ENCODE assay signal across 11 mouse cellular contexts in the genomic region with DNA sequence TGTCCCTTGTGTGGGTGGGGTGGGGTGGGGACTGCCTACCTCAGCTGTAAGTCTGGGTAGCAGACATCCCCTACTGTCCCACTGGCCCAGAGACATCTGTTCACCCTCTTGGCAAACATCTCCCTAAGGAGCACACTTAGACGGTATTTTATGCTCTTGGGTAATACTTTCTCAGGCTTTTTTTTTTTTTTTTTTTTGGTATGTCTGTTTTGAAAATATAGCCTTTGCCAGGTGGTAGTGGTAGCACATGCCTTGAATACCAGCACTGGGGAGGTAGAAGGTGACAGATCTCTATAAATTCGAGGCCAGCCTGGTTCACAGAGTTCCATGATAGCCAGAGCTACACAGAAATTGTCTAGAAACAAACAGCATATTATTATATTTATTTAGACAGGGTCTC. TPM values are rescaled to one million over a fixed set of nuclear protein-coding genes. Genes with fewer than 3 reads are reported as not detected.
DNase-seq lines count a peak whose midpoint lies in the region; ATAC-seq lines count a peak whose summit lies in the region.
"Had no signal": no experiment of that assay in that cellular context is flagged by ENCODE, and none has a peak within 500 bp of the region (broad histone marks: within the 10 kb centered on the region; RNA-seq: fewer than 3 reads in every experiment).

No protein-coding gene starts in this region.

- ATAC-seq in embryonic facial prominence, embryonic 12.5 days (ENCODE audit: insufficient number of reproducible peaks, insufficient read depth, low FRiP score, low TSS enrichment): no peak
- no peak for ATAC-seq in kidney, embryonic 15.5 days (replicated peaks; ENCODE audit: low FRiP score)
- ATAC-seq in intestine, embryonic 14.5 days (replicated peaks; ENCODE audit: low FRiP score, low TSS enrichment, low read depth): no peak

- intact Hi-C loops in left cerebral cortex, postnatal 14 days (cut with DNase I): no loop called here

- no peak overlapping the region for H3K4me3 ChIP-seq in embryonic facial prominence, embryonic 12.5 days
- no peak overlapping the region for H3K4me3 ChIP-seq in embryonic facial prominence, embryonic 10.5 days
- H3K4me3 ChIP-seq in kidney, embryonic 15.5 days (replicated peaks): no peak overlapping the region
- H3K4me3 ChIP-seq in intestine, embryonic 14.5 days (ENCODE audit: low read depth, low read length): no peak overlapping the region

- 41% methylated on average over 2 of the region's 2 CpGs for WGBS in embryonic facial prominence, embryonic 12.5 days
- 66% methylated on average over 2 of the region's 2 CpGs for WGBS in embryonic facial prominence, embryonic 10.5 days
- 56% methylated on average over 2 of the region's 2 CpGs for WGBS in kidney, embryonic 15.5 days
- 58% methylated on average over 2 of the region's 2 CpGs for WGBS in intestine, embryonic 14.5 days

- peaks cover 38% of the 10 kb centered on the region for H3K36me3 ChIP-seq in embryonic facial prominence, embryonic 12.5 days
- peaks cover 51% of the 10 kb centered on the region for H3K36me3 ChIP-seq in embryonic facial prominence, embryonic 10.5 days (replicated peaks)
- H3K36me3 ChIP-seq in kidney, embryonic 15.5 days: peaks cover 48% of the 10 kb centered on the region
- peaks cover 36% of the 10 kb centered on the region for H3K36me3 ChIP-seq in intestine, embryonic 14.5 days (ENCODE audit: control insufficient read depth, insufficient read depth, low read length)

- no peak for DNase-seq in embryonic facial prominence, embryonic 10.5 days (ENCODE audit: low spot score)
- no peak for DNase-seq in kidney, adult 8-10 months
- DNase-seq in 3T3-L1 (ENCODE audit: low read depth, low spot score): peak; percentile 27
- DNase-seq in intestine, embryonic 14.5 days (ENCODE audit: low spot score): no peak
- DNase-seq in embryo, embryonic 10 days (ENCODE audit: low spot score): no peak
- DNase-seq in left cerebral cortex, postnatal 14 days (ENCODE audit: low spot score in 2 of 2): no peak
- DNase-seq: cerebellum, postnatal 36 days; heart, postnatal 36 days; thymus, adult 18-20 months had no signal

- H3K27ac ChIP-seq in embryonic facial prominence, embryonic 12.5 days: 0 out of 2 replicates have a peak overlapping the region, but pooled peaks have one; percentile 23
- no peak overlapping the region for H3K27ac ChIP-seq in embryonic facial prominence, embryonic 10.5 days (replicated peaks)
- H3K27ac ChIP-seq in kidney, embryonic 15.5 days: peak overlapping the region; percentile 81
- H3K27ac ChIP-seq in intestine, embryonic 14.5 days (ENCODE audit: low read depth): peak overlapping the region; percentile 83

- no peaks in the 10 kb centered on the region for H3K27me3 ChIP-seq in embryonic facial prominence, embryonic 12.5 days
- H3K27me3 ChIP-seq in embryonic facial prominence, embryonic 10.5 days (replicated peaks; ENCODE audit: low read depth, poor library complexity, severe bottlenecking): no peaks in the 10 kb centered on the region
- no peaks in the 10 kb centered on the region for H3K27me3 ChIP-seq in kidney, embryonic 15.5 days
- no peaks in the 10 kb centered on the region for H3K27me3 ChIP-seq in intestine, embryonic 14.5 days (replicated peaks; ENCODE audit: control insufficient read depth, insufficient read depth, low read length)

- peaks cover 14% of the 10 kb centered on the region; the same call in 1 of the 2 replicates for H3K4me1 ChIP-seq in embryonic facial prominence, embryonic 12.5 days
- peaks cover 37% of the 10 kb centered on the region for H3K4me1 ChIP-seq in embryonic facial prominence, embryonic 10.5 days
- peaks cover 55% of the 10 kb centered on the region for H3K4me1 ChIP-seq in kidney, embryonic 15.5 days
- H3K4me1 ChIP-seq in intestine, embryonic 14.5 days (replicated peaks; ENCODE audit: control insufficient read depth, insufficient read depth, low read length): peaks cover 18% of the 10 kb centered on the region

- H3K9ac ChIP-seq in embryonic facial prominence, embryonic 12.5 days: no peak overlapping the region
- no peak overlapping the region for H3K9ac ChIP-seq in kidney, embryonic 15.5 days
- no peak overlapping the region for H3K9ac ChIP-seq in intestine, embryonic 14.5 days (ENCODE audit: low read length)

- H3K4me2 ChIP-seq in embryonic facial prominence, embryonic 12.5 days (replicated peaks): no peak overlapping the region
- H3K4me2 ChIP-seq in kidney, embryonic 15.5 days: no peak overlapping the region
- H3K4me2 ChIP-seq in intestine, embryonic 14.5 days (ENCODE audit: low read length): no peak overlapping the region

- H3K9me3 ChIP-seq in embryonic facial prominence, embryonic 12.5 days: no peaks in the 10 kb centered on the region
- no peaks in the 10 kb centered on the region for H3K9me3 ChIP-seq in embryonic facial prominence, embryonic 10.5 days
- no peaks in the 10 kb centered on the region for H3K9me3 ChIP-seq in kidney, embryonic 15.5 days (replicated peaks)
- H3K9me3 ChIP-seq in intestine, embryonic 14.5 days (ENCODE audit: control insufficient read depth, low read length): no peaks in the 10 kb centered on the region

RNA-seq across cellular contexts. Expression of a gene that starts 1.1 kb away (rescaled TPM):
- polyA plus RNA-seq in embryonic facial prominence, embryonic 12.5 days (2016; fragmentation: Nextera tagmentation; extraction: Ambion mirVana): 117 and 128 TPM in 2 replicates
- 75.8 and 81.7 TPM in 2 replicates for polyA plus RNA-seq in embryonic facial prominence, embryonic 10.5 days (2016; fragmentation: Nextera tagmentation; extraction: Ambion mirVana)
- 154 and 164 TPM in 2 replicates for polyA plus RNA-seq in kidney, embryonic 15.5 days (2015; fragmentation: Nextera tagmentation; extraction: Ambion mirVana)
- polyA plus RNA-seq in intestine, embryonic 14.5 days (2014; fragmentation: Nextera tagmentation; extraction: Ambion mirVana): 188 and 194 TPM in 2 replicates
- total RNA-seq in left cerebral cortex, postnatal 14 days (2021): 10 to 100 TPM; 43.6 to 44.2 TPM

RNA-seq across cellular contexts. Expression of a gene that starts 9.7 kb away (rescaled TPM):
- 5.4 and 7.3 TPM in 2 replicates for polyA plus RNA-seq in embryonic facial prominence, embryonic 12.5 days (2016; fragmentation: Nextera tagmentation; extraction: Ambion mirVana)
- polyA plus RNA-seq in embryonic facial prominence, embryonic 10.5 days (2016; fragmentation: Nextera tagmentation; extraction: Ambion mirVana): 4.4 and 4.9 TPM in 2 replicates
- 12.0 and 32.1 TPM in 2 replicates for polyA plus RNA-seq in kidney, embryonic 15.5 days (2015; fragmentation: Nextera tagmentation; extraction: Ambion mirVana)
- polyA plus RNA-seq in intestine, embryonic 14.5 days (2014; fragmentation: Nextera tagmentation; extraction: Ambion mirVana): 604 and 737 TPM in 2 replicates
- total RNA-seq in left cerebral cortex, postnatal 14 days (2021): 1 to 10 TPM; 2.6 TPM

RNA-seq across cellular contexts. Expression of a gene that starts 15.6 kb away (rescaled TPM):
- polyA plus RNA-seq in embryonic facial prominence, embryonic 12.5 days (2016; fragmentation: Nextera tagmentation; extraction: Ambion mirVana): 372 and 383 TPM in 2 replicates
- polyA plus RNA-seq in embryonic facial prominence, embryonic 10.5 days (2016; fragmentation: Nextera tagmentation; extraction: Ambion mirVana): 325 and 346 TPM in 2 replicates
- polyA plus RNA-seq in kidney, embryonic 15.5 days (2015; fragmentation: Nextera tagmentation; extraction: Ambion mirVana): 264 and 265 TPM in 2 replicates
- polyA plus RNA-seq in intestine, embryonic 14.5 days (2014; fragmentation: Nextera tagmentation; extraction: Ambion mirVana): 232 and 241 TPM in 2 replicates
- total RNA-seq in left cerebral cortex, postnatal 14 days (2021): 100 to 1,000 TPM; 401 to 422 TPM

RNA-seq across cellular contexts. Expression of a gene that starts 35.2 kb away (rescaled TPM):
- polyA plus RNA-seq in embryonic facial prominence, embryonic 12.5 days (2016; fragmentation: Nextera tagmentation; extraction: Ambion mirVana): 2.2 and 2.8 TPM in 2 replicates
- polyA plus RNA-seq in embryonic facial prominence, embryonic 10.5 days (2016; fragmentation: Nextera tagmentation; extraction: Ambion mirVana): 2.2 and 2.8 TPM in 2 replicates
- polyA plus RNA-seq in kidney, embryonic 15.5 days (2015; fragmentation: Nextera tagmentation; extraction: Ambion mirVana): 6.2 and 7.4 TPM in 2 replicates
- polyA plus RNA-seq in intestine, embryonic 14.5 days (2014; fragmentation: Nextera tagmentation; extraction: Ambion mirVana): 3.5 and 4.3 TPM in 2 replicates
- total RNA-seq in left cerebral cortex, postnatal 14 days (2021): 1 to 10 TPM; 1.6 to 2.5 TPM

RNA-seq across cellular contexts. Expression of a gene that starts 39.7 kb away (rescaled TPM):
- polyA plus RNA-seq in embryonic facial prominence, embryonic 12.5 days (2016; fragmentation: Nextera tagmentation; extraction: Ambion mirVana): 2.4 and 4.2 TPM in 2 replicates
- 0.63 and 1.9 TPM in 2 replicates for polyA plus RNA-seq in embryonic facial prominence, embryonic 10.5 days (2016; fragmentation: Nextera tagmentation; extraction: Ambion mirVana)
- 1.9 and 3.1 TPM in 2 replicates for polyA plus RNA-seq in kidney, embryonic 15.5 days (2015; fragmentation: Nextera tagmentation; extraction: Ambion mirVana)
- polyA plus RNA-seq in intestine, embryonic 14.5 days (2014; fragmentation: Nextera tagmentation; extraction: Ambion mirVana): 0.42 and 0.58 TPM in 2 replicates
- total RNA-seq in left cerebral cortex, postnatal 14 days (2021): under 1 TPM in 1 of 2 experiments, not detected in 1; 0.47 TPM

Comparison
In these comparisons a context has a peak if more than half of its experiments do, and no peak if none do; other contexts are left out.
1. RNA of a gene that starts 9.7 kb away (polyA plus RNA-seq): 604 to 737 TPM in intestine, embryonic 14.5 days; 12.0 to 32.1 TPM in kidney, embryonic 15.5 days, 5.4 to 7.3 TPM in embryonic facial prominence, embryonic 12.5 days and 4.4 to 4.9 TPM in embryonic facial prominence, embryonic 10.5 days; every median in the first group is over 10 times any median in the second.